Mouse (Mus musculus) urinary bladder, postnatal 36 days (tissue): ENCODE data around the gene Prl8a8.

Experiments used
- DNase-seq, 2 experiments: peaks; one replicate each; pipeline ENCODE4 v3.0.0; 2022; ENCODE audit warnings: low spot score in 2 of 2, mixed read lengths in 1 of 2

Gene Prl8a8

GRCm38 (mm10) chr13:27513117-27513516, at the start of gene Prl8a8:
Gene Prl8a8 (minus strand): TSS chr13:27513217.
- no peak for DNase-seq

- DNase-seq: no peak
Observed at GRCm38 (mm10) chr13:27553336-27553735, 40.3 kb upstream of the Prl8a8 start.

GRCm38 (mm10) chr13:27523156-27523555, 10.1 kb upstream of the Prl8a8 start:
- DNase-seq: no peak

- no peak for DNase-seq
Observed at GRCm38 (mm10) chr13:27507645-27508044, 5.4 kb downstream of the Prl8a8 start.
